Mouse (Mus musculus) heart, postnatal 0 days (tissue): ENCODE measurements at regions not wholly inside any gene's neighbourhood (a gene's known extent, or its start where the extent isn't known, plus 50 kb on each side); places are given as distances from the start of the nearest gene placed in this dataset.

Source experiments
- ATAC-seq: fragments of 200-750 bp; cut with Nextera tagmentation; 2 replicates; pipeline ENCODE4 v1.8.0; 2017; ENCODE audit warnings: low read depth, moderate number of reproducible peaks, moderate library complexity; ENCODE audit not compliant: insufficient read depth
- DNase-seq: peaks from one replicate; pipeline ENCODE4 v3.0.0-alpha.2; 2016; ENCODE audit warnings: low spot score
- H3K27ac ChIP-seq: fragments of 300-500 bp; sonication (generic); 2 replicates; pipeline ENCODE4 v1.5.1; 2014; ENCODE audit warnings: low read depth, mild to moderate bottlenecking
- H3K27me3 ChIP-seq: fragments of 300-500 bp; sonication (generic); 2 replicates; pipeline ENCODE4 v1.6.1; 2014; ENCODE audit warnings: low read length, mixed read lengths; ENCODE audit not compliant: control insufficient read depth, insufficient read depth
- H3K36me3 ChIP-seq: fragments of 300-500 bp; sonication (generic); replicated peaks from 2 replicates; pipeline ENCODE4 v1.6.1; 2014; ENCODE audit warnings: low read length, mixed read lengths; ENCODE audit not compliant: control insufficient read depth, insufficient read depth
- H3K4me1 ChIP-seq: fragments of 300-500 bp; sonication (generic); 2 replicates; pipeline ENCODE4 v1.6.1; 2014; ENCODE audit warnings: antibody characterized with exemption; ENCODE audit not compliant: control insufficient read depth, insufficient read depth
- H3K4me2 ChIP-seq: fragments of 300-500 bp; sonication (generic); 2 replicates; pipeline ENCODE4 v1.6.1; 2014; ENCODE audit warnings: low read depth, mild to moderate bottlenecking, low read length, moderate library complexity
- H3K4me3 ChIP-seq: fragments of 300-500 bp; sonication (generic); 2 replicates; pipeline ENCODE4 v1.5.1; 2014; ENCODE audit warnings: low read depth, low read length
- H3K9ac ChIP-seq: fragments of 300-500 bp; sonication (generic); replicated peaks from 2 replicates; pipeline ENCODE4 v1.6.1; 2014; ENCODE audit warnings: low read depth, low read length, mixed read lengths
- H3K9me3 ChIP-seq: fragments of 300-500 bp; sonication (generic); replicated peaks from 2 replicates; pipeline ENCODE4 v1.6.1; 2016; ENCODE audit warnings: low read length; ENCODE audit not compliant: control insufficient read depth
- CTCF ChIP-seq: IDR thresholded peaks from 2 replicates; pipeline ENCODE4 v1.5.1; 2016; ENCODE audit warnings: antibody characterized with exemption, control low read depth, low read depth
- EP300 ChIP-seq: IDR thresholded peaks from 2 replicates; pipeline ENCODE4 v1.6.1; 2016; ENCODE audit warnings: antibody characterized with exemption, low read depth
- WGBS: fragments of 180-500 bp; shearing (Covaris S2); extraction: QIAGEN DNeasy Blood & Tissue Kit; methylation state at CpG from one replicate; pipeline ENCODE4 v1.1.7; 2014; 5-methylcytosine and 5-hydroxymethylcytosine counted together

GRCm38 (mm10) chr5:119114074-119114473, 553.6 kb downstream of the Med13l start:
- Histone ChIP-seq H3K36me3 (no peaks in the 10 kb centered on the region), H3K4me3 (no peak overlapping the region), H3K4me1 (no peaks in the 10 kb centered on the region), H3K4me2 (no peak overlapping the region), H3K27me3 (no peaks in the 10 kb centered on the region), H3K27ac (no peak overlapping the region), H3K9ac (no peak overlapping the region), H3K9me3 (no peaks in the 10 kb centered on the region)
- no peak for ATAC-seq
- no peak for DNase-seq
- WGBS = 38% methylated on average over 6 of the region's 7 CpGs
- TF ChIP-seq EP300 (no peak), CTCF (no peak)

GRCm38 (mm10) chr5:119125745-119126144, 544.7 kb upstream of the Tbx3 start:
- H3K4me1 ChIP-seq = no peaks in the 10 kb centered on the region

GRCm38 (mm10) chr5:119130176-119130575, 540.3 kb upstream of the Tbx3 start:
- Histone ChIP-seq H3K36me3 (no peaks in the 10 kb centered on the region), H3K27ac (no peak overlapping the region), H3K4me1 (no peaks in the 10 kb centered on the region), H3K4me3 (no peak overlapping the region), H3K4me2 (no peak overlapping the region), H3K9me3 (no peaks in the 10 kb centered on the region), H3K9ac (no peak overlapping the region), H3K27me3 (0 out of 2 replicates have a peak, but pooled peaks cover 5% of the 10 kb centered on the region)
- no peak for TF ChIP-seq EP300
- no peak for TF ChIP-seq CTCF
- 80% methylated on average over 7 of the region's 7 CpGs for WGBS
- DNase-seq = no peak
- no peak for ATAC-seq

More at GRCm38 (mm10) chr5:119125745-119126144, 544.7 kb upstream of the Tbx3 start:
- Histone ChIP-seq H3K9me3 (no peaks in the 10 kb centered on the region), H3K9ac (no peak overlapping the region), H3K27me3 (no peaks in the 10 kb centered on the region), H3K36me3 (no peaks in the 10 kb centered on the region), H3K27ac (no peak overlapping the region), H3K4me3 (no peak overlapping the region), H3K4me2 (no peak overlapping the region)
- TF ChIP-seq EP300 = no peak
- no peak for TF ChIP-seq CTCF
- DNase-seq (no peak), ATAC-seq (no peak)
- WGBS = 82% methylated on average over 7 of the region's 7 CpGs

- Histone ChIP-seq H3K27ac (no peak overlapping the region), H3K9me3 (no peaks in the 10 kb centered on the region), H3K36me3 (no peaks in the 10 kb centered on the region), H3K4me3 (no peak overlapping the region), H3K4me2 (no peak overlapping the region), H3K9ac (no peak overlapping the region), H3K27me3 (0 out of 2 replicates have a peak, but pooled peaks cover 5% of the 10 kb centered on the region), H3K4me1 (no peaks in the 10 kb centered on the region)
- ATAC-seq (no peak), DNase-seq (no peak)
- TF ChIP-seq EP300 = no peak
- no peak for TF ChIP-seq CTCF
- WGBS = 38% methylated on average over 10 of the region's 10 CpGs
Observed at GRCm38 (mm10) chr5:119131461-119131860, 539.0 kb upstream of the Tbx3 start.

GRCm38 (mm10) chr5:119133378-119133777, 537.1 kb upstream of the Tbx3 start:
- Histone ChIP-seq H3K27ac (no peak overlapping the region), H3K27me3 (peaks cover 13% of the 10 kb centered on the region; the same call in 1 of the 2 replicates), H3K9me3 (no peaks in the 10 kb centered on the region), H3K36me3 (no peaks in the 10 kb centered on the region), H3K4me2 (no peak overlapping the region), H3K9ac (no peak overlapping the region), H3K4me3 (no peak overlapping the region), H3K4me1 (0 out of 2 replicates have a peak, but pooled peaks cover 1% of the 10 kb centered on the region)
- no peak for TF ChIP-seq EP300
- TF ChIP-seq CTCF = no peak
- ATAC-seq = no peak
- DNase-seq = no peak
- WGBS = 52% methylated on average over 13 of the region's 13 CpGs

- DNase-seq (no peak), ATAC-seq (no peak)
- no peaks in the 10 kb centered on the region for H3K9me3 ChIP-seq
- H3K4me1 ChIP-seq = 0 out of 2 replicates have a peak, but pooled peaks cover 3% of the 10 kb centered on the region
- TF ChIP-seq EP300 (no peak), CTCF (no peak)
- H3K27me3 ChIP-seq = peaks cover 13% of the 10 kb centered on the region; the same call in 1 of the 2 replicates
- no peak overlapping the region for H3K27ac ChIP-seq
- no peaks in the 10 kb centered on the region for H3K36me3 ChIP-seq
- H3K9ac ChIP-seq = no peak overlapping the region
- H3K4me2 ChIP-seq = no peak overlapping the region
- 85% methylated on average over 8 of the region's 8 CpGs for WGBS
- no peak overlapping the region for H3K4me3 ChIP-seq
Observed at GRCm38 (mm10) chr5:119136916-119137315, 533.6 kb upstream of the Tbx3 start.
